Mouse (Mus musculus): ENCODE measurements at regions not wholly inside any gene's neighbourhood (a gene's known extent, or its start where the extent isn't known, plus 50 kb on each side); places are given as distances from the start of the nearest gene placed in this dataset.

- DNase-seq = no peak
Measured at GRCm38 (mm10) chr6:11796361-11796760, 110.9 kb downstream of the Ndufa4 start.

- DNase-seq = peak; percentile 21 to 38
Measured at GRCm38 (mm10) chr6:11793366-11793765, 113.9 kb downstream of the Ndufa4 start.

GRCm38 (mm10) chr6:11792186-11792585 lies 115.1 kb downstream of the Ndufa4 start:
- DNase-seq = no peak

GRCm38 (mm10) chr6:11791056-11791455 lies 116.2 kb downstream of the Ndufa4 start:
- no peak for DNase-seq

GRCm38 (mm10) chr6:11773992-11774391 lies 133.3 kb downstream of the Ndufa4 start:
- no peak for DNase-seq

GRCm38 (mm10) chr6:11762912-11763311 lies 144.4 kb downstream of the Ndufa4 start:
- no peak for DNase-seq

GRCm38 (mm10) chr6:11737667-11738066 lies 169.6 kb downstream of the Ndufa4 start:
- DNase-seq = no peak

- DNase-seq = no peak
Measured at GRCm38 (mm10) chr6:11731126-11731525, 176.2 kb downstream of the Ndufa4 start.

GRCm38 (mm10) chr6:11730667-11731066 lies 176.6 kb downstream of the Ndufa4 start:
- DNase-seq = no peak

- DNase-seq = no peak
Measured at GRCm38 (mm10) chr6:11727806-11728205, 179.5 kb downstream of the Ndufa4 start.

GRCm38 (mm10) chr6:11727370-11727769 lies 179.9 kb downstream of the Ndufa4 start:
- peak in 1 of 2 experiments; percentile 24 for DNase-seq

GRCm38 (mm10) chr6:11723519-11723918 lies 183.8 kb downstream of the Ndufa4 start:
- no peak for DNase-seq

GRCm38 (mm10) chr6:11720274-11720673 lies 187.0 kb downstream of the Ndufa4 start:
- no peak for DNase-seq

- no peak for DNase-seq
Measured at GRCm38 (mm10) chr6:11710581-11710980, 196.7 kb downstream of the Ndufa4 start.

- no peak for DNase-seq
Measured at GRCm38 (mm10) chr6:11709465-11709864, 197.8 kb downstream of the Ndufa4 start.

Data from lung, postnatal 4 days (tissue).